Mouse (Mus musculus): ENCODE measurements around the gene Slc9a9. TPM values are rescaled to one million over a fixed set of nuclear protein-coding genes. Genes with fewer than 3 reads are reported as not detected.

The Slc9a9 gene
- polyA plus RNA-seq, 1 experiment from 2014 or later = 3.7 TPM

GRCm38 (mm10) chr9:94922062-94922461 is 252.4 kb downstream of the Slc9a9 start:
- Histone ChIP-seq H3K36me3 (ENCODE audit: control insufficient read depth, insufficient read depth) (no peaks in the 10 kb centered on the region), H3K4me1 (replicated peaks; ENCODE audit: control insufficient read depth, insufficient read depth, low read length) (no peaks in the 10 kb centered on the region), H3K27ac (ENCODE audit: low read length) (no peak overlapping the region), H3K9me3 (ENCODE audit: control insufficient read depth, low read length) (no peaks in the 10 kb centered on the region), H3K27me3 (replicated peaks; ENCODE audit: control insufficient read depth, insufficient read depth, low read length) (no peaks in the 10 kb centered on the region), H3K4me3 (replicated peaks; ENCODE audit: low read length) (no peak overlapping the region), H3K4me2 (ENCODE audit: low read length) (no peak overlapping the region), H3K9ac (replicated peaks; ENCODE audit: low read depth, low read length) (no peak overlapping the region)
- ATAC-seq = no peak
- 56% methylated on average over 5 of the region's 5 CpGs for WGBS

- no peak for ATAC-seq
- H3K27ac ChIP-seq (ENCODE audit: low read length) = no peak overlapping the region
- H3K4me2 ChIP-seq (ENCODE audit: low read length) = no peak overlapping the region
- no peak overlapping the region for H3K4me3 ChIP-seq (replicated peaks; ENCODE audit: low read length)
- no peak overlapping the region for H3K9ac ChIP-seq (replicated peaks; ENCODE audit: low read depth, low read length)
- peaks cover 2% of the 10 kb centered on the region; the same call in 1 of the 2 replicates for H3K9me3 ChIP-seq (ENCODE audit: control insufficient read depth, low read length)
- no peaks in the 10 kb centered on the region for H3K36me3 ChIP-seq (ENCODE audit: control insufficient read depth, insufficient read depth)
- no peaks in the 10 kb centered on the region for H3K27me3 ChIP-seq (replicated peaks; ENCODE audit: control insufficient read depth, insufficient read depth, low read length)
- WGBS = 24% methylated on average over 3 of the region's 3 CpGs
- H3K4me1 ChIP-seq (replicated peaks; ENCODE audit: control insufficient read depth, insufficient read depth, low read length) = no peaks in the 10 kb centered on the region
Observed at GRCm38 (mm10) chr9:94925845-94926244, 256.1 kb downstream of the Slc9a9 start.

- Histone ChIP-seq H3K4me1 (replicated peaks; ENCODE audit: control insufficient read depth, insufficient read depth, low read length) (no peaks in the 10 kb centered on the region), H3K27me3 (replicated peaks; ENCODE audit: control insufficient read depth, insufficient read depth, low read length) (no peaks in the 10 kb centered on the region), H3K27ac (ENCODE audit: low read length) (no peak overlapping the region), H3K4me3 (replicated peaks; ENCODE audit: low read length) (no peak overlapping the region), H3K9me3 (ENCODE audit: control insufficient read depth, low read length) (peaks cover 2% of the 10 kb centered on the region; the same call in 1 of the 2 replicates), H3K4me2 (ENCODE audit: low read length) (no peak overlapping the region), H3K36me3 (ENCODE audit: control insufficient read depth, insufficient read depth) (no peaks in the 10 kb centered on the region), H3K9ac (replicated peaks; ENCODE audit: low read depth, low read length) (no peak overlapping the region)
- ATAC-seq = no peak
Observed at GRCm38 (mm10) chr9:94927101-94927500, 257.4 kb downstream of the Slc9a9 start.

GRCm38 (mm10) chr9:94945569-94946135 is 275.9 kb downstream of the Slc9a9 start:
- Histone ChIP-seq H3K4me2 (ENCODE audit: low read length) (no peak overlapping the region), H3K9ac (replicated peaks; ENCODE audit: low read depth, low read length) (no peak overlapping the region), H3K4me1 (replicated peaks; ENCODE audit: control insufficient read depth, insufficient read depth, low read length) (no peaks in the 10 kb centered on the region), H3K27me3 (replicated peaks; ENCODE audit: control insufficient read depth, insufficient read depth, low read length) (no peaks in the 10 kb centered on the region), H3K27ac (ENCODE audit: low read length) (no peak overlapping the region), H3K36me3 (ENCODE audit: control insufficient read depth, insufficient read depth) (no peaks in the 10 kb centered on the region), H3K4me3 (replicated peaks; ENCODE audit: low read length) (no peak overlapping the region), H3K9me3 (ENCODE audit: control insufficient read depth, low read length) (no peaks in the 10 kb centered on the region)
- WGBS = 86% methylated on average over 7 of the region's 7 CpGs
- ATAC-seq = no peak

- Histone ChIP-seq H3K9ac (replicated peaks; ENCODE audit: low read depth, low read length) (no peak overlapping the region), H3K36me3 (ENCODE audit: control insufficient read depth, insufficient read depth) (no peaks in the 10 kb centered on the region), H3K4me2 (ENCODE audit: low read length) (no peak overlapping the region), H3K4me3 (replicated peaks; ENCODE audit: low read length) (no peak overlapping the region), H3K4me1 (replicated peaks; ENCODE audit: control insufficient read depth, insufficient read depth, low read length) (no peaks in the 10 kb centered on the region), H3K27me3 (replicated peaks; ENCODE audit: control insufficient read depth, insufficient read depth, low read length) (no peaks in the 10 kb centered on the region), H3K27ac (ENCODE audit: low read length) (no peak overlapping the region), H3K9me3 (ENCODE audit: control insufficient read depth, low read length) (peaks cover 4% of the 10 kb centered on the region; the same call in 1 of the 2 replicates)
- 82% methylated on average over 7 of the region's 7 CpGs for WGBS
- ATAC-seq = no peak
Observed at GRCm38 (mm10) chr9:94947246-94947645, 277.5 kb downstream of the Slc9a9 start.

GRCm38 (mm10) chr9:94950676-94951075 is 281.0 kb downstream of the Slc9a9 start:
- H3K36me3 ChIP-seq (ENCODE audit: control insufficient read depth, insufficient read depth) = no peaks in the 10 kb centered on the region
- no peaks in the 10 kb centered on the region for H3K27me3 ChIP-seq (replicated peaks; ENCODE audit: control insufficient read depth, insufficient read depth, low read length)
- no peak for ATAC-seq
- WGBS = 43% methylated on average over 3 of the region's 3 CpGs
- no peak overlapping the region for H3K4me3 ChIP-seq (replicated peaks; ENCODE audit: low read length)
- no peak overlapping the region for H3K9ac ChIP-seq (replicated peaks; ENCODE audit: low read depth, low read length)
- H3K4me1 ChIP-seq (replicated peaks; ENCODE audit: control insufficient read depth, insufficient read depth, low read length) = no peaks in the 10 kb centered on the region
- no peak overlapping the region for H3K4me2 ChIP-seq (ENCODE audit: low read length)
- peaks cover 4% of the 10 kb centered on the region; the same call in 1 of the 2 replicates for H3K9me3 ChIP-seq (ENCODE audit: control insufficient read depth, low read length)
- H3K27ac ChIP-seq (ENCODE audit: low read length) = no peak overlapping the region

- WGBS = 60% methylated on average over 2 of the region's 2 CpGs
- no peak overlapping the region for H3K4me2 ChIP-seq (ENCODE audit: low read length)
- no peak overlapping the region for H3K9ac ChIP-seq (replicated peaks; ENCODE audit: low read depth, low read length)
- H3K4me3 ChIP-seq (replicated peaks; ENCODE audit: low read length) = no peak overlapping the region
- no peaks in the 10 kb centered on the region for H3K4me1 ChIP-seq (replicated peaks; ENCODE audit: control insufficient read depth, insufficient read depth, low read length)
- H3K36me3 ChIP-seq (ENCODE audit: control insufficient read depth, insufficient read depth) = no peaks in the 10 kb centered on the region
- H3K9me3 ChIP-seq (ENCODE audit: control insufficient read depth, low read length) = peaks cover 4% of the 10 kb centered on the region; the same call in 1 of the 2 replicates
- no peak for ATAC-seq
- H3K27me3 ChIP-seq (replicated peaks; ENCODE audit: control insufficient read depth, insufficient read depth, low read length) = no peaks in the 10 kb centered on the region
- no peak overlapping the region for H3K27ac ChIP-seq (ENCODE audit: low read length)
Observed at GRCm38 (mm10) chr9:94955645-94956044, 285.9 kb downstream of the Slc9a9 start.

- Histone ChIP-seq H3K4me1 (replicated peaks; ENCODE audit: control insufficient read depth, insufficient read depth, low read length) (no peaks in the 10 kb centered on the region), H3K9ac (replicated peaks; ENCODE audit: low read depth, low read length) (no peak overlapping the region), H3K4me3 (replicated peaks; ENCODE audit: low read length) (no peak overlapping the region), H3K27ac (ENCODE audit: low read length) (no peak overlapping the region), H3K36me3 (ENCODE audit: control insufficient read depth, insufficient read depth) (no peaks in the 10 kb centered on the region), H3K9me3 (ENCODE audit: control insufficient read depth, low read length) (no peaks in the 10 kb centered on the region), H3K4me2 (ENCODE audit: low read length) (no peak overlapping the region), H3K27me3 (replicated peaks; ENCODE audit: control insufficient read depth, insufficient read depth, low read length) (no peaks in the 10 kb centered on the region)
- 0 out of 2 replicates have a peak, but pooled peaks have one; percentile 36 for ATAC-seq
- 71% methylated on average over 2 of the region's 2 CpGs for WGBS
Observed at GRCm38 (mm10) chr9:94958382-94958781, 288.7 kb downstream of the Slc9a9 start.

- Histone ChIP-seq H3K4me2 (ENCODE audit: low read length) (no peak overlapping the region), H3K9me3 (ENCODE audit: control insufficient read depth, low read length) (no peaks in the 10 kb centered on the region), H3K27me3 (replicated peaks; ENCODE audit: control insufficient read depth, insufficient read depth, low read length) (no peaks in the 10 kb centered on the region), H3K36me3 (ENCODE audit: control insufficient read depth, insufficient read depth) (no peaks in the 10 kb centered on the region), H3K4me3 (replicated peaks; ENCODE audit: low read length) (no peak overlapping the region), H3K27ac (ENCODE audit: low read length) (no peak overlapping the region), H3K9ac (replicated peaks; ENCODE audit: low read depth, low read length) (no peak overlapping the region), H3K4me1 (replicated peaks; ENCODE audit: control insufficient read depth, insufficient read depth, low read length) (peaks cover 6% of the 10 kb centered on the region)
- ATAC-seq = peak; percentile 28; the same call in 1 of the 2 replicates
- WGBS = 15% methylated on average over 5 of the region's 5 CpGs
Observed at GRCm38 (mm10) chr9:94968596-94969120, 298.9 kb downstream of the Slc9a9 start.

Measured in forebrain, embryonic 16.5 days (tissue).